Mouse (Mus musculus) MEL (cell line): ENCODE measurements around the gene Clcn6. TPM values are rescaled to one million over a fixed set of nuclear protein-coding genes. Genes with fewer than 3 reads are reported as not detected.

Experiments used
- DNase-seq: peaks from one replicate; pipeline ENCODE4 v3.0.0; 2011; ENCODE audit warnings: low read depth, low spot score
- H3K27ac ChIP-seq: 2 replicates; pipeline ENCODE4 v1.5.1; 2012; ENCODE audit warnings: low read depth, mild to moderate bottlenecking, control low read depth, low read length, moderate library complexity; ENCODE audit not compliant: control insufficient read depth
- H3K27me3 ChIP-seq, 2 experiments: fragments of 150-350 bp in 1 of 2; sonication (generic) in 1 of 2; 2 replicates each; pipeline ENCODE4 v1.6.1; 2012; ENCODE audit warnings: low read length in 2 of 2, mild to moderate bottlenecking in 2 of 2, improper control_type of control experiment in 1 of 2, moderate library complexity in 1 of 2; ENCODE audit not compliant: insufficient read depth in 2 of 2, control insufficient read depth in 1 of 2
- H3K36me3 ChIP-seq, 2 experiments: 2 replicates each; pipeline ENCODE4 v1.6.1; 2012 to 2014; ENCODE audit warnings: low read length in 2 of 2, improper control_type of control experiment in 1 of 2, inconsistent platforms in 1 of 2, mild to moderate bottlenecking in 1 of 2; ENCODE audit not compliant: insufficient read depth in 2 of 2, control insufficient read depth in 1 of 2
- H3K4me1 ChIP-seq, 2 experiments: fragments of 150-350 bp in 1 of 2; sonication (generic) in 1 of 2; 2 replicates each; pipeline ENCODE4 v1.6.1; 2012; ENCODE audit warnings: low read length in 2 of 2, improper control_type of control experiment in 1 of 2, mild to moderate bottlenecking in 1 of 2; ENCODE audit not compliant: insufficient read depth in 2 of 2, control insufficient read depth in 1 of 2
- H3K4me3 ChIP-seq, 2 experiments: fragments of 150-350 bp in 1 of 2; sonication (generic) in 1 of 2; 2 replicates each; pipeline ENCODE4 v1.5.1; 2012; ENCODE audit warnings: low read depth in 2 of 2, low read length in 2 of 2, mild to moderate bottlenecking in 2 of 2, moderate library complexity in 2 of 2, control low read depth in 1 of 2, improper control_type of control experiment in 1 of 2; ENCODE audit not compliant: control insufficient read depth in 1 of 2, insufficient read depth in 1 of 2
- H3K79me2 ChIP-seq: 2 replicates; pipeline ENCODE4 v1.6.1; 2012; ENCODE audit warnings: mild to moderate bottlenecking, low read length, moderate library complexity; ENCODE audit not compliant: control insufficient read depth, poor library complexity, insufficient read depth
- H3K9ac ChIP-seq: 2 replicates; pipeline ENCODE4 v1.6.1; 2012; ENCODE audit warnings: low read depth, mild to moderate bottlenecking, control low read depth, low read length, moderate library complexity; ENCODE audit not compliant: control insufficient read depth, poor library complexity, severe bottlenecking
- H3K9me3 ChIP-seq: fragments of 150-350 bp; sonication (generic); replicated peaks from 2 replicates; pipeline ENCODE4 v1.6.1; 2012; ENCODE audit warnings: mild to moderate bottlenecking, low read length, improper control_type of control experiment, moderate library complexity; ENCODE audit not compliant: insufficient read depth
- BHLHE40 ChIP-seq: IDR thresholded peaks from 2 replicates; pipeline ENCODE4 v1.6.1; 2012; ENCODE audit warnings: low read depth, mild to moderate bottlenecking, inconsistent platforms, low read length, improper control_type of control experiment, borderline replicate concordance
- CHD1 ChIP-seq: IDR thresholded peaks from 2 replicates; pipeline ENCODE4 v1.6.1; 2012; ENCODE audit warnings: low read depth, mild to moderate bottlenecking, inconsistent platforms, low read length, improper control_type of control experiment
- CHD2 ChIP-seq: IDR thresholded peaks from 2 replicates; pipeline ENCODE4 v1.6.1; 2011; ENCODE audit warnings: low read length, improper control_type of control experiment
- CTCF ChIP-seq, 3 experiments: IDR thresholded peaks in 2 of 3; conservative IDR thresholded peaks in 1 of 3; 2 replicates each; pipeline ENCODE4 v1.5.1; 2011 to 2012; ENCODE audit warnings: low read length in 3 of 3, low read depth in 2 of 3, mild to moderate bottlenecking in 2 of 3, improper control_type of control experiment in 1 of 3, inconsistent platforms in 1 of 3, mixed read lengths in 1 of 3, moderate library complexity in 1 of 3; ENCODE audit not compliant: control insufficient read depth in 1 of 3, insufficient read depth in 1 of 3, poor library complexity in 1 of 3, severe bottlenecking in 1 of 3
- E2F4 ChIP-seq: IDR thresholded peaks from 2 replicates; pipeline ENCODE4 v1.6.1; 2011; ENCODE audit warnings: low read depth, low read length, improper control_type of control experiment, borderline replicate concordance
- ELF1 ChIP-seq: IDR thresholded peaks from 2 replicates; pipeline ENCODE4 v1.6.1; 2014; ENCODE audit warnings: low read depth, mild to moderate bottlenecking, inconsistent platforms, low read length, improper control_type of control experiment, moderate library complexity
- EP300 ChIP-seq, 2 experiments: IDR thresholded peaks; 2 replicates each; pipeline ENCODE4 v1.6.1; 2011; ENCODE audit warnings: improper control_type of control experiment in 2 of 2, low read length in 2 of 2, low read depth in 1 of 2, mild to moderate bottlenecking in 1 of 2
- ETS1 ChIP-seq: IDR thresholded peaks from 2 replicates; pipeline ENCODE4 v1.6.1; 2012; ENCODE audit warnings: low read depth, mild to moderate bottlenecking, inconsistent platforms, low read length, improper control_type of control experiment, moderate library complexity
- GABPA ChIP-seq: IDR thresholded peaks from 2 replicates; pipeline ENCODE4 v1.6.1; 2012; ENCODE audit warnings: low read depth, mild to moderate bottlenecking, inconsistent platforms, low read length, improper control_type of control experiment, moderate library complexity
- GATA1 ChIP-seq: IDR thresholded peaks from 2 replicates; pipeline ENCODE4 v1.6.1; 2011; ENCODE audit warnings: low read depth, low read length, improper control_type of control experiment
- HCFC1 ChIP-seq: IDR thresholded peaks from 2 replicates; pipeline ENCODE4 v1.6.1; 2012; ENCODE audit warnings: low read depth, mild to moderate bottlenecking, inconsistent platforms, low read length, improper control_type of control experiment, moderate library complexity
- JUND ChIP-seq: IDR thresholded peaks from 2 replicates; pipeline ENCODE4 v1.6.1; 2011; ENCODE audit warnings: low read depth, mild to moderate bottlenecking, improper control_type of control experiment, low read length
- KAT2A ChIP-seq: conservative IDR thresholded peaks from 2 replicates; pipeline ENCODE4 v1.6.1; 2012; ENCODE audit warnings: low read depth, low read length, improper control_type of control experiment, inconsistent platforms
- MAFK ChIP-seq: IDR thresholded peaks from 2 replicates; pipeline ENCODE4 v1.6.1; 2011; ENCODE audit warnings: low read depth, mild to moderate bottlenecking, low read length, improper control_type of control experiment, borderline replicate concordance
- MAX ChIP-seq: IDR thresholded peaks from 2 replicates; pipeline ENCODE4 v1.6.1; 2011; ENCODE audit warnings: low read length, improper control_type of control experiment
- MAZ ChIP-seq: IDR thresholded peaks from 2 replicates; pipeline ENCODE4 v1.6.1; 2012; ENCODE audit warnings: low read depth, mild to moderate bottlenecking, inconsistent platforms, low read length, improper control_type of control experiment
- MYB ChIP-seq: IDR thresholded peaks from 2 replicates; pipeline ENCODE4 v1.6.1; 2011; ENCODE audit warnings: mild to moderate bottlenecking, low read depth, low read length, improper control_type of control experiment
- MYC ChIP-seq: IDR thresholded peaks from 2 replicates; pipeline ENCODE4 v1.6.1; 2011; ENCODE audit warnings: low read depth, mild to moderate bottlenecking, low read length, improper control_type of control experiment, moderate library complexity
- POLR2A ChIP-seq, 2 experiments: IDR thresholded peaks; 2 replicates each; pipeline ENCODE4 v1.6.1; 2011 to 2012; ENCODE audit warnings: low read length in 2 of 2, mild to moderate bottlenecking in 2 of 2, control low read depth in 1 of 2, improper control_type of control experiment in 1 of 2, low read depth in 1 of 2, moderate library complexity in 1 of 2; ENCODE audit not compliant: control insufficient read depth in 1 of 2, insufficient read depth in 1 of 2, poor library complexity in 1 of 2
- POLR2AphosphoS2 ChIP-seq: IDR thresholded peaks from 2 replicates; pipeline ENCODE4 v1.6.1; 2011; ENCODE audit warnings: low read length, improper control_type of control experiment
- POLR2AphosphoS5 ChIP-seq: IDR thresholded peaks from 2 replicates; pipeline ENCODE4 v1.6.1; 2012; ENCODE audit warnings: low read depth, borderline replicate concordance, mild to moderate bottlenecking, inconsistent platforms, low read length, moderate library complexity, mixed read lengths
- RAD21 ChIP-seq: IDR thresholded peaks from 2 replicates; pipeline ENCODE4 v1.6.1; 2011; ENCODE audit warnings: mild to moderate bottlenecking, low read depth, low read length, improper control_type of control experiment
- RCOR1 ChIP-seq: IDR thresholded peaks from 2 replicates; pipeline ENCODE4 v1.6.1; 2012; ENCODE audit warnings: low read depth, mild to moderate bottlenecking, inconsistent platforms, low read length, improper control_type of control experiment
- SIN3A ChIP-seq: IDR thresholded peaks from 2 replicates; pipeline ENCODE4 v1.6.1; 2012; ENCODE audit warnings: low read length, improper control_type of control experiment, inconsistent platforms
- TAL1 ChIP-seq: IDR thresholded peaks from 2 replicates; pipeline ENCODE4 v1.6.1; 2012; ENCODE audit warnings: mild to moderate bottlenecking, inconsistent platforms, low read length, moderate library complexity, mixed read lengths
- TBP ChIP-seq: IDR thresholded peaks from 2 replicates; pipeline ENCODE4 v1.8.0; 2011; ENCODE audit warnings: low read depth, low read length, improper control_type of control experiment
- UBTF ChIP-seq: IDR thresholded peaks from 2 replicates; pipeline ENCODE4 v1.6.1; 2012; ENCODE audit warnings: low read depth, mild to moderate bottlenecking, inconsistent platforms, low read length, improper control_type of control experiment, moderate library complexity, borderline replicate concordance; ENCODE audit not compliant: insufficient read depth
- USF2 ChIP-seq, 2 experiments: IDR thresholded peaks; 2 replicates each; pipeline ENCODE4 v1.6.1; 2011 to 2012; ENCODE audit warnings: improper control_type of control experiment in 2 of 2, low read length in 2 of 2, borderline replicate concordance in 1 of 2, inconsistent platforms in 1 of 2, low read depth in 1 of 2, mild to moderate bottlenecking in 1 of 2; ENCODE audit not compliant: insufficient read depth in 1 of 2
- ZKSCAN1 ChIP-seq: IDR thresholded peaks from 2 replicates; pipeline ENCODE4 v1.6.1; 2012; ENCODE audit warnings: low read depth, mild to moderate bottlenecking, inconsistent platforms, low read length, improper control_type of control experiment, moderate library complexity
- ZMIZ1 ChIP-seq: IDR thresholded peaks from 2 replicates; pipeline ENCODE4 v1.6.1; 2012; ENCODE audit warnings: low read depth, mild to moderate bottlenecking, inconsistent platforms, low read length, improper control_type of control experiment, moderate library complexity
- ZNF384 ChIP-seq: IDR thresholded peaks from 2 replicates; pipeline ENCODE4 v1.6.1; 2012; ENCODE audit warnings: low read depth, mild to moderate bottlenecking, inconsistent platforms, low read length, improper control_type of control experiment
- polyA plus RNA-seq, 2 experiments: library from polyadenylated mRNA; stranded (reverse) in 1 of 2; unstranded in 1 of 2; fragments of >175 nt in 1 of 2; fragments of >200 nt in 1 of 2; gene quantifications; 2 replicates each; pipeline versions ENCODE4 v1.2.1 to v1.2.4; 2012; ENCODE audit warnings: low replicate concordance in 2 of 2, low read depth in 1 of 2; ENCODE audit not compliant: insufficient read length in 2 of 2, insufficient read depth in 1 of 2, missing spikeins in 1 of 2
- total RNA-seq: library from RNA; depleted of rRNA; stranded (reverse); fragments of 300-350 nt; gene quantifications from 2 replicates; pipeline ENCODE4 v1.2.3, GENCODE M21; 2012

The Clcn6 gene
- total and polyA plus RNA-seq, 3 experiments, result 5.8 to 17.5 TPM; not detected in 1

DNA sequence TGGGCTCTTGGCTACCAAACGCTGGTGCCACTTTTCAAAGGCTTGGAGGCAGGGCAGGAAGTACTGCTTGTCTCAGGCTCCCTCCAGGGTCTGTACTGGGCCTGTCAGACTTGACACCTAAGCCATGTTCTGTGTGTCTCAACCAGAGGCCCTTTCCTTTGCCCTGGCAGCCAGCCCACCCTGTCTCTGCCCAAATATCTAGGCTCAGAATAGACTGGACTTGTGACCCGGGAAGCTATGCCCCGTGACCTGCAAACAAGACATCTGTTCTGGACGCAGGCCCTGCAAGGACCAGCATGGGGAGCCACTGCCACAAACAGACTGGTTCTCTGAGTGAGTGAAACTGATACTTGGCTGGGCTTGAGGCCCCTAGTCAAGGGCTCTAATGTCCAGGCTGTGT, 18.2 kb upstream of the Clcn6 start:
- no peaks in the 10 kb centered on the region for H3K27me3 ChIP-seq
- H3K4me1 ChIP-seq, result no peaks in the 10 kb centered on the region
- H3K36me3 ChIP-seq, result no peaks in the 10 kb centered on the region; a peak in 1 of 4 replicates
- H3K27ac ChIP-seq, result no peak overlapping the region
- no peak for TF ChIP-seq ZKSCAN1
- TF ChIP-seq ETS1, result no peak
- no peak for TF ChIP-seq CHD1
- TF ChIP-seq, all 39 proteins: peak for 0
- no peaks in the 10 kb centered on the region for H3K79me2 ChIP-seq
- no peak overlapping the region for H3K9ac ChIP-seq
- DNase-seq, result no peak
- no peaks in the 10 kb centered on the region for H3K9me3 ChIP-seq
- no peak overlapping the region for H3K4me3 ChIP-seq

DNA sequence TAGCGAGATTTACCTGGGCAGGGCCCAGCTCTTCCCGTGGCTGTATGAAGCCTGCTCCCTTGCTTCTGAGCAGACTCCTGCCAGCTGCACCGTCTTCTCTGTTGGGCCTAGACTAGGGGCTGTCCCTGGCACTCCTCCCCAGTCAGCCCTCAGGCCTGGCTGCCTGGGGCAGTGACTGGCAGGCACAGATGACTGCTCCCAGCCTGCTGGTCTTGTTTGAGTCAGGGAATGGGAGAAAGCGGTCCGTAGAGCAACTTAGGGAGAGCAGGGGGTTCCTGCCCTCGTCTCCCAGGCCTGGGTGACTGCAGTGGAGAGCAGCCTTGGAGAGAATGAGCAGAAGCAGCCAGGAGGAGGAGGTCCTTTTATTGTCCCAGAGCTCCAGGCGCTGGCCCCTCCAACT, 17.6 kb upstream of the Clcn6 start:
- no peak overlapping the region for H3K9ac ChIP-seq

DNA sequence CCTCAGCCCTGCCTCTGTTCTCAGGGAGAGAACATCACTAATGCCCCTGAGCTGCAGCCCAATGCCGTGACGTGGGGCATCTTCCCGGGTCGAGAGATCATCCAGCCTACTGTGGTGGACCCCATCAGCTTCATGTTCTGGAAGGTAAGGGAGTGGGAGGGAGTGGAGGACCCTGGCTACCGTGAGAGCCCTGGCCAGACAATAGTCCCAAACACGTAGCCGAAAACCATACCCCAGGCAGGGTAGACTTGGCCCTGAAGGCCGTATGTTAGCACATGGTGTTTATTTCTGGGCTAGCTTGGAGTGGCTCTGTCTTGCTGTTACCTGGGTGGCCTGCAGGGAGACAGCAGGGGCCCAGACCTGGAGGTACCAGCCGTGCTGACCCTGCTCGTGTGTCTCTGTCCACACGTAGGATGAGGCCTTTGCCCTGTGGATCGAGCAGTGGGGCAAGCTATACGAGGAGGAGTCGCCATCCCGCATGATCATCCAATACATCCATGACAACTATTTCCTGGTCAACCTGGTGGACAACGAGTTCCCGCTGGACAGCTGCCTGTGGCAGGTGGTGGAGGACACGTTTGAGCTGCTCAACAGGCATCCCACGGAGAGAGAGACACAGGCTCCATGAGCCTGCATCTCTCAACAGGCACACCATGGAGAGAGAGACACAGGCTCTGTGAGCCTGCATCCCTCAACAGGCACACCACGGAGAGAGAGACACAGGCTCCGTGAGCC, 16.5 kb upstream of the Clcn6 start:
- no peaks in the 10 kb centered on the region for H3K79me2 ChIP-seq
- no peak overlapping the region for H3K4me3 ChIP-seq
- no peaks in the 10 kb centered on the region for H3K27me3 ChIP-seq
- H3K27ac ChIP-seq, result no peak overlapping the region
- DNase-seq, result no peak
- H3K9ac ChIP-seq, result no peak overlapping the region
- H3K4me1 ChIP-seq, result no peaks in the 10 kb centered on the region
- H3K36me3 ChIP-seq, result no peaks in the 10 kb centered on the region; a peak in 1 of 4 replicates
- H3K9me3 ChIP-seq, result no peaks in the 10 kb centered on the region
- no peak for TF ChIP-seq CTCF (IDR thresholded peaks at IDR 0.05 in 2 of 3, conservative IDR thresholded peaks at IDR 0.05 in 1 of 3; ENCODE audit: control insufficient read depth in 1 of 3, insufficient read depth in 1 of 3, low read depth in 2 of 3, low read length in 3 of 3, poor library complexity in 1 of 3, severe bottlenecking in 1 of 3)
- no peak for TF ChIP-seq SIN3A
- TF ChIP-seq POLR2AphosphoS2, result no peak
- TF ChIP-seq MYB, result no peak
- no peak for TF ChIP-seq ELF1
- no peak for TF ChIP-seq HCFC1
- no peak for TF ChIP-seq ZMIZ1
- no peak for TF ChIP-seq TAL1
- TF ChIP-seq POLR2A (IDR thresholded peaks at IDR 0.05; ENCODE audit: control insufficient read depth in 1 of 2, insufficient read depth in 1 of 2, low read depth in 1 of 2, low read length in 2 of 2, poor library complexity in 1 of 2), result no peak
- no peak for TF ChIP-seq BHLHE40
- TF ChIP-seq CHD1, result no peak
- no peak for TF ChIP-seq JUND
- no peak for TF ChIP-seq E2F4
- TF ChIP-seq EP300 (IDR thresholded peaks at IDR 0.05; ENCODE audit: low read depth in 1 of 2, low read length in 2 of 2), result no peak
- TF ChIP-seq GATA1, result no peak
- no peak for TF ChIP-seq MAFK
- TF ChIP-seq KAT2A, result no peak

More for the DNA sequence above, 17.6 kb upstream of the Clcn6 start:
- Histone ChIP-seq H3K79me2 (no peaks in the 10 kb centered on the region), H3K27ac (no peak overlapping the region)
- TF ChIP-seq ZKSCAN1, result no peak
- TF ChIP-seq RCOR1, result no peak
- TF ChIP-seq TBP, result no peak
- no peak for TF ChIP-seq CHD2
- TF ChIP-seq ZNF384, result no peak
- TF ChIP-seq RAD21, result no peak
- no peak for TF ChIP-seq POLR2AphosphoS5
- no peak for TF ChIP-seq BHLHE40
- no peak for TF ChIP-seq USF2 (IDR thresholded peaks at IDR 0.05; ENCODE audit: borderline replicate concordance in 1 of 2, insufficient read depth in 1 of 2, low read depth in 1 of 2, low read length in 2 of 2)
- no peak for TF ChIP-seq MAFK
- TF ChIP-seq GABPA, result no peak
- TF ChIP-seq EP300 (IDR thresholded peaks at IDR 0.05; ENCODE audit: low read depth in 1 of 2, low read length in 2 of 2), result no peak
- TF ChIP-seq POLR2AphosphoS2, result no peak
- no peak for TF ChIP-seq POLR2A (IDR thresholded peaks at IDR 0.05; ENCODE audit: control insufficient read depth in 1 of 2, insufficient read depth in 1 of 2, low read depth in 1 of 2, low read length in 2 of 2, poor library complexity in 1 of 2)
- no peak for TF ChIP-seq UBTF
- no peak for TF ChIP-seq MAZ
- no peak for TF ChIP-seq TAL1
- TF ChIP-seq MYB, result no peak
- no peak for TF ChIP-seq MAX
- no peak for TF ChIP-seq MYC
- TF ChIP-seq, all 39 proteins: peak for 0
- Histone ChIP-seq H3K4me1 (no peaks in the 10 kb centered on the region), H3K9me3 (no peaks in the 10 kb centered on the region), H3K4me3 (no peak overlapping the region), H3K27me3 (no peaks in the 10 kb centered on the region), H3K36me3 (no peaks in the 10 kb centered on the region; a peak in 1 of 4 replicates)
- no peak for DNase-seq
